Mouse (Mus musculus): ENCODE data around the gene Cnnm4. TPM values are rescaled to one million over a fixed set of nuclear protein-coding genes. Genes with fewer than 3 reads are reported as not detected.

Cnnm4 gene
- total and polyA plus RNA-seq, 3 experiments: 3.9 to 4.6 (median 4.4) TPM

GRCm38 (mm10) chr1:36489661-36490060 is 18.2 kb downstream of the Cnnm4 start:
- Histone ChIP-seq H3K27ac (no peak overlapping the region), H3K36me3 (ENCODE audit: control insufficient read depth, insufficient read depth, low read length) (no peaks in the 10 kb centered on the region), H3K79me2 (replicated peaks; ENCODE audit: control insufficient read depth, insufficient read depth, low read length) (no peaks in the 10 kb centered on the region), H3K27me3 (ENCODE audit: control insufficient read depth, insufficient read depth, low read length) (no peaks in the 10 kb centered on the region), H3K4me3 (no peak overlapping the region), H3K9ac (ENCODE audit: low read depth, low read length) (no peak overlapping the region), H3K4me1 (ENCODE audit: control insufficient read depth, insufficient read depth, low read length) (peaks cover 4% of the 10 kb centered on the region)
- intact Hi-C loops (cut with DNase I): loop anchor here (5.0 kb wide), 1 partner anchor 47 kb away; no protein-coding TSS in a partner anchor
- DNase-seq: no peak
- 79% methylated on average over 6 of the region's 6 CpGs for whole genome bisulfite sequencing
- TF ChIP-seq EP300 (IDR thresholded peaks at IDR 0.05; ENCODE audit: insufficient read depth, low read depth, low read length): no peak
- no peak for TF ChIP-seq POLR2A (IDR thresholded peaks at IDR 0.05; ENCODE audit: insufficient read depth, low read depth, low read length)
- no peak for TF ChIP-seq CTCF (IDR thresholded peaks at IDR 0.05)

DNA sequence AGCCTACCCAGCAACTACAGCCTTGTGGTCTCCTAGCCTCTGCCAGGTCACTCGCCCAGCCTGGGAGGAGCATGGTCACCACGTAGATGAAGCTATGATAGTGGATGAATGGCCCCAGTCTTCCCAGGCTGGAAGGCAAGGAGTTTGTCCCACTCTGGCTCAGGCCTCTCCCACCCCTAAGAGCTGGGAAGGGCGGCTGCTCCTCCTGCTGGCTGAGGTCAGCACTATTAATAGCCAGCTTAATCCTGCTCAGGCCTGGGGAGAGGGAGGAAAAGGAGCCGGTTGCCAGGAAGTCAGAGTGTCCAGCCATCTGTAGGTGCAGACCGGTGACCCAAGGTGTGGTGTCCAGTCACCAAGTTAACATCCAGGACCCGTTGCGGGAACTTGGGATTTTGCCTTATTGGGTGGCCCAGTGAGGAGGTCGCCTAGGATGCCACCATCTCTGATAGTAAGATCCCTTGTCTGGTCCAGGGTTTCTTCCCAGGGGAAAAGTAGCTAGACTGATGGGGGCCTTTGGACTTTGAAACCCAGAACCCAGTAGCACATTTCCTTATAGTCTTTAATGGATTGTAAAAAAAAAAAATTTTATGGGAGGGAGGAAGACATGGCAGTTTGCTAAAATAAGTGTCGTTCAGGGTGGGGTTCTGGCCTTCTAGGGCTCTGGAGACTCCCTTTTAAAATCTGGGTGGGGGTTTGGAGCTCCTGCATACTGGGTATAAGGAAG is 21.2 kb downstream of the Cnnm4 start:
- H3K79me2 ChIP-seq (replicated peaks; ENCODE audit: control insufficient read depth, insufficient read depth, low read length): no peaks in the 10 kb centered on the region
- peak overlapping the region; percentile 58 for H3K9ac ChIP-seq (ENCODE audit: low read depth, low read length)
- H3K4me3 ChIP-seq: no peak overlapping the region
- TF ChIP-seq CTCF (IDR thresholded peaks at IDR 0.05) (peak; percentile 71), POLR2A (IDR thresholded peaks at IDR 0.05; ENCODE audit: insufficient read depth, low read depth, low read length) (no peak), EP300 (IDR thresholded peaks at IDR 0.05; ENCODE audit: insufficient read depth, low read depth, low read length) (no peak)
- DNase-seq: peak; percentile 72 to 76
- intact Hi-C loops (cut with DNase I): loop anchor here (2.0 to 5.0 kb wide), 3 partner anchors 20 to 168 kb away; no protein-coding TSS in a partner anchor
- WGBS: 20% methylated on average over 9 of the region's 9 CpGs
- H3K27ac ChIP-seq: peak overlapping the region; percentile 65
- no peaks in the 10 kb centered on the region for H3K27me3 ChIP-seq (ENCODE audit: control insufficient read depth, insufficient read depth, low read length)
- H3K4me1 ChIP-seq (ENCODE audit: control insufficient read depth, insufficient read depth, low read length): peaks cover 4% of the 10 kb centered on the region
- H3K36me3 ChIP-seq (ENCODE audit: control insufficient read depth, insufficient read depth, low read length): no peaks in the 10 kb centered on the region

DNA sequence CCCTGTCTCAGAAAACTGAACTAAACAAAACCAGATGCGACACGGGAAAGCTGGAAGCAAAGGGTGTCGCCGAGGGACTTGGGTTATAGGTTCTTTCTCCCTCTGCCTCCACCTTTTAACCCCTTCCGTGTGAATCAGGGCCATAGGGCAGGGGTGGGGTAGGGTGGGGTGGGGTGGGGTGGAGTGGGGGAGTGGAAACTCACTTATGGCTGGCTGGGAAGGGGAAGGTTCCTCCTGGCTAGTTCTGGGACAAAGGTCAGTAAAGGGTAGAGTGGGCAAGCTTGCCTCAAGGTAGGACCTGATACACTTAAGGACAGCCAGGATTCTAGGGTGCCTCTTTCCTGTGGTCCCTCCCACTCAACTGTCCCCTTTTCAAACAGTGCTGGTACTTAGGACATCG is 21.9 kb downstream of the Cnnm4 start:
- no peaks in the 10 kb centered on the region for H3K79me2 ChIP-seq (replicated peaks; ENCODE audit: control insufficient read depth, insufficient read depth, low read length)

DNA sequence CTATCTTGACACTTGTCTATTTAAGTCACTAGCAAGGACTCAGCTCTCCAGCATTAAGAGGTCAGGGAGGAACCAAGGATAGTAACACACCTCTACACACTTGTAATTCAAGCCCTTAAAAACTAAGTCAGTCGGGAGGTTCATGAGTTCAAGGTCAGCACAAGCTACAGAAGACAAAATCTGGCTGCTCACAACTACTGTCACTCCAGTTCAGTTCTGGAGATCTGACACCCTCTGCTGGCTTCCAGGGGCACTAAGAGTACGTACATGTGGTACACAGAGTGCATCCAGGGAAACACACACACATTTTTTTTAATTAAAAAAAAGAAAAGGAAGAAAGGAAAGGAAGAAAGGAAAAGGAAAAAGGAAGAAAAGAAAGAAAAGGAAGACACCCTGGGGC is 25.3 kb downstream of the Cnnm4 start:
- 40% methylated on average over 2 of the region's 2 CpGs for WGBS
- intact Hi-C loops (cut with DNase I): no loop called here
- DNase-seq: no peak
- no peaks in the 10 kb centered on the region for H3K79me2 ChIP-seq (replicated peaks; ENCODE audit: control insufficient read depth, insufficient read depth, low read length)
- H3K36me3 ChIP-seq (ENCODE audit: control insufficient read depth, insufficient read depth, low read length): no peaks in the 10 kb centered on the region
- H3K27ac ChIP-seq: no peak overlapping the region
- TF ChIP-seq CTCF (IDR thresholded peaks at IDR 0.05): peak; percentile 57
- no peak for TF ChIP-seq EP300 (IDR thresholded peaks at IDR 0.05; ENCODE audit: insufficient read depth, low read depth, low read length)
- no peak for TF ChIP-seq POLR2A (IDR thresholded peaks at IDR 0.05; ENCODE audit: insufficient read depth, low read depth, low read length)
- H3K9ac ChIP-seq (ENCODE audit: low read depth, low read length): no peak overlapping the region
- H3K4me1 ChIP-seq (ENCODE audit: control insufficient read depth, insufficient read depth, low read length): peaks cover 4% of the 10 kb centered on the region
- H3K4me3 ChIP-seq: no peak overlapping the region
- no peaks in the 10 kb centered on the region for H3K27me3 ChIP-seq (ENCODE audit: control insufficient read depth, insufficient read depth, low read length)

More for the DNA sequence above, 21.9 kb downstream of the Cnnm4 start:
- Histone ChIP-seq H3K4me1 (ENCODE audit: control insufficient read depth, insufficient read depth, low read length) (peaks cover 4% of the 10 kb centered on the region), H3K27ac (no peak overlapping the region), H3K9ac (ENCODE audit: low read depth, low read length) (no peak overlapping the region), H3K36me3 (ENCODE audit: control insufficient read depth, insufficient read depth, low read length) (no peaks in the 10 kb centered on the region), H3K27me3 (ENCODE audit: control insufficient read depth, insufficient read depth, low read length) (no peaks in the 10 kb centered on the region), H3K4me3 (no peak overlapping the region)
- intact Hi-C loops (cut with DNase I): loop anchor here (2.0 to 5.0 kb wide), 3 partner anchors 20 to 168 kb away; no protein-coding TSS in a partner anchor
- TF ChIP-seq CTCF (IDR thresholded peaks at IDR 0.05): no peak
- TF ChIP-seq EP300 (IDR thresholded peaks at IDR 0.05; ENCODE audit: insufficient read depth, low read depth, low read length): no peak
- TF ChIP-seq POLR2A (IDR thresholded peaks at IDR 0.05; ENCODE audit: insufficient read depth, low read depth, low read length): no peak
- WGBS: 78% methylated on average over 6 of the region's 6 CpGs
- no peak for DNase-seq

DNA sequence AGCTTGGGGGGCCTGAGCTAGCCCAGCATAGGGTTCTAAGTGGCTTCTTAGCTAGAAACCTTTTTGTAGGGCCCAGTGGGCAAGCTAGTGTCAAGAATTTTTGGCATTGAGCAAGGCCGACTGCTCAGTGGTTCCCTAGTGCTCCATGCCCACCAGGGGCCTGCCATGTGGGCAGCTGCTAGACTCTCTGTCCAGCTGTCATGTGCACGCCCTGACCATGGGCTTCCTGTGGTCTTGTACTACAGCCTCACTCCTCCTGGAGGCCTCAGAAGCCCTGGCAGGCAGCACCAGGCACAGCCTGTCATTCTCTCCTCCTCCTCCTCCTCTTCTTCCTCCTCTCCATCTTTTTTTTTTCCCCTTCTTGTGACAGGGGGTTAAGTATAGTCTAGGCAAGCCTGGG is 25.9 kb downstream of the Cnnm4 start:
- intact Hi-C loops (cut with DNase I): no loop called here
- 84% methylated on average over 2 of the region's 2 CpGs for WGBS

GRCm38 (mm10) chr1:36501261-36501660 is 29.8 kb downstream of the Cnnm4 start:
- no peaks in the 10 kb centered on the region for H3K4me1 ChIP-seq (ENCODE audit: control insufficient read depth, insufficient read depth, low read length)
- no peak overlapping the region for H3K9ac ChIP-seq (ENCODE audit: low read depth, low read length)
- 4% methylated on average over 3 of the region's 3 CpGs for WGBS
- H3K79me2 ChIP-seq (replicated peaks; ENCODE audit: control insufficient read depth, insufficient read depth, low read length): no peaks in the 10 kb centered on the region
- no peak for TF ChIP-seq POLR2A (IDR thresholded peaks at IDR 0.05; ENCODE audit: insufficient read depth, low read depth, low read length)
- no peak for TF ChIP-seq EP300 (IDR thresholded peaks at IDR 0.05; ENCODE audit: insufficient read depth, low read depth, low read length)
- TF ChIP-seq CTCF (IDR thresholded peaks at IDR 0.05): peak; percentile 97
- no peak overlapping the region for H3K27ac ChIP-seq
- no peak overlapping the region for H3K4me3 ChIP-seq
- H3K27me3 ChIP-seq (ENCODE audit: control insufficient read depth, insufficient read depth, low read length): no peaks in the 10 kb centered on the region
- peak; percentile 66 to 86 for DNase-seq
- intact Hi-C loops (cut with DNase I): loop anchor here (2.0 kb wide), 1 partner anchor 176 kb away; no protein-coding TSS in a partner anchor
- no peaks in the 10 kb centered on the region for H3K36me3 ChIP-seq (ENCODE audit: control insufficient read depth, insufficient read depth, low read length)

More for the DNA sequence above, 25.9 kb downstream of the Cnnm4 start:
- Histone ChIP-seq H3K36me3 (ENCODE audit: control insufficient read depth, insufficient read depth, low read length) (no peaks in the 10 kb centered on the region), H3K4me3 (no peak overlapping the region), H3K9ac (ENCODE audit: low read depth, low read length) (no peak overlapping the region), H3K4me1 (ENCODE audit: control insufficient read depth, insufficient read depth, low read length) (peaks cover 2% of the 10 kb centered on the region), H3K27ac (no peak overlapping the region), H3K27me3 (ENCODE audit: control insufficient read depth, insufficient read depth, low read length) (no peaks in the 10 kb centered on the region), H3K79me2 (replicated peaks; ENCODE audit: control insufficient read depth, insufficient read depth, low read length) (no peaks in the 10 kb centered on the region)
- TF ChIP-seq POLR2A (IDR thresholded peaks at IDR 0.05; ENCODE audit: insufficient read depth, low read depth, low read length): no peak
- TF ChIP-seq EP300 (IDR thresholded peaks at IDR 0.05; ENCODE audit: insufficient read depth, low read depth, low read length): no peak
- DNase-seq: no peak

Measured in heart, adult 2 months (tissue).